Mouse (Mus musculus) left cerebral cortex, postnatal 25 days (tissue): ENCODE data around the gene Myo1e. TPM values are rescaled to one million over a fixed set of nuclear protein-coding genes. Genes with fewer than 3 reads are reported as not detected.
A peak's percentile ranks its signal among the peaks of the same experiment; 100 is the strongest.

Source experiments
- DNase-seq, 2 experiments: peaks; one replicate each; pipeline ENCODE4 v3.0.0; 2022; ENCODE audit warnings: low spot score in 2 of 2, mixed read lengths in 1 of 2
- intact Hi-C: fragments of 180-260 bp; cut with DNase I; formaldehyde crosslinking; loops from one replicate; pipeline ENCODE4 v1.15.1; 2025
- total RNA-seq, 2 experiments: library from RNA; stranded (reverse); gene quantifications; 2 replicates each; pipeline ENCODE4 v1.2.3; 2021

Myo1e gene
- total RNA-seq, 2 experiments from 2014 or later, result 13.5 to 14.7 TPM

DNA sequence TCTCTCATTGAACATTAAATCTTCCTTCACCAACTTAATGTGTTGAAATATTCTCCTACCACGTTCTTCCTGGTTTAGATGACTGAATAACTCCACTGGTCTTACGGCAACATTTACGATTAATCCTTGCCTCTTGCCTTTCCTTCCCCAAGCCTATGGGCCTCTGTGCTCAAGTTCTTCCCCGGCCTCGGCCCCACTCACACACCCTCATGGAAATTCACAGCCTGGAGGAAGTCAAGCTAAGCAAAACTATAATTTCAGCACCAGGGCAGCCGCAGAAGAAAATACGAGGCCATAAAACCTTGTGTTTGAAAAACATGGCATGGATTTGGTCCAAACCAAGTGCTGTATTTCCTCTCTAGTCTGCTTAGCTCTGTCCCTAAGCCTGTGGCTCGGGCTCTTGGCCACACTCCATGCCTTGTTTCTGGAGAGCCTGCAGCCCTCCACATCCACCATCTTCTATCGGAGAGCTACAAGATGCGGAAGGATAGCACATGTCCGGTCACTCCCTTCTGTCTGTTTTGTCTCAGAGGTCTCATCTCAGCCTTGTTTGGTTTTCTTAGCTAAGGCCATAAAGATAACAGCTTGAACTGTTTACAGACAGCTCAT, 124.7 kb downstream of the Myo1e start:
- intact Hi-C loops, result no loop called here
- no peak for DNase-seq

DNA sequence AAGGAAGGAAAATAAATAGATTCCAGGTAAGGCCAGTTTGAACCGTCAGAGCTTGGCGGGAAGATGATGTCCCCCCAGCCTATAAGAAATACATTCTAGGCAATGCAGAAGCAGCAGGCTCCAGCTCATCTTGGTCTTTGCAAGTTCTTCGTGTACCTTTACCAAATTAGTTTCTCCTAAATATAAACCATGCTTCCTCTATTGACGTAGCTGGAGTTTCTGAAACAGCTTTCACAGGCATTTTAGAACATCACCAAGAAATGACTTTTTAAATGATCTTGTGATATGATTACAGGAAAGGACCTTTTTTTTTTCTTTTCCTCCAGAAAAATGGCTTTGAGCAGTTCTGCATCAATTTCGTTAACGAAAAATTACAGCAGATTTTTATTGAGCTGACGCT, 131.2 kb downstream of the Myo1e start:
- intact Hi-C loops, result loop anchor here (2.0 kb wide), 1 partner anchor 20 kb away; no protein-coding TSS in a partner anchor

GRCm38 (mm10) chr9:70338894-70339293, 131.7 kb downstream of the Myo1e start:
- peak in 1 of 2 experiments; percentile 58 for DNase-seq
- intact Hi-C loops, result loop anchor here (2.0 kb wide), 1 partner anchor 20 kb away; no protein-coding TSS in a partner anchor

More for the DNA sequence above, 131.2 kb downstream of the Myo1e start:
- DNase-seq, result peak in 1 of 2 experiments; percentile 68

DNA sequence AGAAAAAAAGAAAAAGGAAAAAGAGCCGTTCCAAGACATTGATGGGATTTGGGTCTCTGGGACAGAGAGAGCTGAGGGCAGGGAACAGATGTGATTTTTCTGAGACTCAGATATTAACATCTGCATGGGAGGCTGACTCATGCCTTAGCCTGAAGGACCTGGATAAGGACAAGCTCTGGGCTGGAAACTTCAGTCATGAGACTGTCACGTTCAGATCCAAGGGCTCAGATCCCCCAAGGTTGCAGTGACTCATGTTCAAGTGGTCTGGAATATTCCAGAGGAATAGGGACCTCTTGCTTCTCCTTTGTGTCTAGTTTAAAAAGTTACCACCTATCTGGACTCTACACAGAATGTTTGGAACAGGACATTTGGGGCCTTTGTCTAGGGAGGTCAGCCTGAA, 142.1 kb downstream of the Myo1e start:
- intact Hi-C loops, result no loop called here
- DNase-seq, result no peak

GRCm38 (mm10) chr9:70351570-70352277, 144.6 kb downstream of the Myo1e start:
- intact Hi-C loops, result no loop called here
- DNase-seq, result no peak

GRCm38 (mm10) chr9:70356254-70356653, 149.1 kb downstream of the Myo1e start:
- no peak for DNase-seq
- intact Hi-C loops, result no loop called here

DNA sequence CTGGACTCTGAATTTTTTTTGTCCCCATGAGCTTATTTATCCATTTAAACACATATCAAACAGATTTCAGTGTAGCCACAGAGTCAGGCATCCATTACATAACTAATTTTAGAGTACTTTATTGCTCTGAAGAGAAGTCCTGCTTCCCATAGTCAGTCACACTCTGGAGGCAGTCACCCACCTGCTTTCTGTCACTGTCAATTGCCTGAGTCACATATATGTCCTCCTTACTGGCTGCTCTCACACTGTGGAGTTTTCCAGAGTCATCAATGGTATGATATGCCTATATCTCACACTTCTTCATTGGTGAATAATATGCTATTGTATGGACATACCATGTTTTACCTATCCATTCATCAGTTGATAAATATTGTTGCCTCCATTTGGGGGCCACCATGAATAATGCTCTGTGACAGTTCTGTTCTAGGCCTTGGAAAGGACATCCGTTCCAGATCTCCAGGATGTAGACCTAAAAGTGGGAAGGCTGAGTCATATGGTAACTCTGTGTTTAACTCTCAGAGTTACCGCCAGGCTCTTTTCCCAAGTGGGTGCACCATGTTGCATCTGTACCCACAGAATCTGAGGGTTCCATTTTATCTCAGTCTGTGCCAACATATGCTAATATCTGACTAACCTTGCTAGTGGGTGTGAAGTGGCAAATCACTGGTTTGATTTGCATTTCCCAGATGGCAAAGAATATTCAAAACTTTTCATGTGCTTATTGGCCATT, 152.4 kb downstream of the Myo1e start:
- intact Hi-C loops, result loop anchor here (2.0 kb wide), 1 partner anchor 21 kb away; no protein-coding TSS in a partner anchor
- DNase-seq, result peak in 1 of 2 experiments; percentile 86

DNA sequence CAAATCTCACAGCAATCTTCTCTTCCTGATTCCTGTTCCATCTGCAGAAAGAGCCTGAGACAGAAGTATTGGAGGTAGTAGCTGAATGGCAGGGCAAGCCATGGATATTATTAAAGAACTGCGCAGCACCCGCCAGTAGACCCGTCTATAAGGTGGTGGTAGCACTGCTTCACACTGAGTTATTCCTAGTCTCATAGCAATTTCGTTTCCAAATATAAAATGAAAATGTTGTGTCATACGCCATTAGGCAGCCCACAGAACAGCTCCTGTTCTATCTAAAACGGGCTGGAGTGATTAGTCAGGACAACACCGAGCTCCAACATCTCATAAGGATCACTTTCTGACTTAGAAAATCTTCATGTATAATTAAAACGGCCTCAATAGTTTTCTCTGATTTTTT, 157.6 kb downstream of the Myo1e start:
- intact Hi-C loops, result no loop called here
- DNase-seq, result peak; percentile 39 to 86

- intact Hi-C loops, result no loop called here
- DNase-seq, result peak in 1 of 2 experiments; percentile 56
Measured at GRCm38 (mm10) chr9:70365915-70366314, 158.8 kb downstream of the Myo1e start.

GRCm38 (mm10) chr9:70366898-70367297, 159.7 kb downstream of the Myo1e start:
- DNase-seq, result peak; percentile 20 to 77
- intact Hi-C loops, result no loop called here

DNA sequence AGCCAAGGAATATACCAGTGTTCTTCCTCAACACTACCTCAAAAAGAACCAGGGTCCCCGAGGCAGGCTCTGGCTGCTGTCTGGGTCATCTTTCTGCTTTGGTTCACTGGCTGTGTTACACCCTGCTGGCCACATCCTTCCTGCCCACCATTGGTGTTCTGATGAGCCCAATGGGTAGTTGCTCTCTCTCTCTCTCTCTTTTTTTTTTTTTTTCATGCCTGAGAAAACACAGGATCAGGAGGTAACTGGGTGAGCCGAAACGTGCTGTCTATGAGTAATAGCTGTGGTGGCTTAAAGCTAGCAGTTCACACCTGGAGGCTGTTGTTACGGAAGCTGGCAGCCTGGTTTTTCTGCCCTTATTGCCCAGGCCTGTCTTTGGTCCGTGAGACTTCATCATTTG, 164.5 kb downstream of the Myo1e start:
- intact Hi-C loops, result no loop called here
- no peak for DNase-seq

GRCm38 (mm10) chr9:70379502-70380467, 172.6 kb downstream of the Myo1e start:
- no peak for DNase-seq
- intact Hi-C loops, result no loop called here

DNA sequence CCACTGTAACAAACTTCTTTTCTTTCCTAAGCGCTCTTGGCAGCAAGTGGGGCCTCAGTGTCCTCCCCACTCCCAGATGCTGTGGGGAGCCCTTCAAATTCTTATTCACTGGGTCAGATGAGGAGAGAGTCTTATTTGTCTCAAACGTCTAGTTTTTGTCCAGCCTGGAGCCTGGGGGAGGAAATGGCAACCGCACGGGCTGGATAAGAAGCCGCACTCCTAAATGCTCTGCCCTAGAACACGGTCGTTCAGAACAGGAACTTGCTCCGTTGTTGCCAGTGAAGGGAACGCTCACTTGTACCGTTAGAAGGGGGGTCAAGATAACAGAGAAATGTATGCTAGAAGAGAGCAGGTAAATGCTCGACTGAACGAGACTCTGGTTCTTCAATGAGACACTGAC, 174.9 kb downstream of the Myo1e start:
- intact Hi-C loops, result no loop called here
- DNase-seq, result no peak

GRCm38 (mm10) chr9:70383750-70384149, 176.6 kb downstream of the Myo1e start:
- DNase-seq, result no peak
- intact Hi-C loops, result no loop called here

DNA sequence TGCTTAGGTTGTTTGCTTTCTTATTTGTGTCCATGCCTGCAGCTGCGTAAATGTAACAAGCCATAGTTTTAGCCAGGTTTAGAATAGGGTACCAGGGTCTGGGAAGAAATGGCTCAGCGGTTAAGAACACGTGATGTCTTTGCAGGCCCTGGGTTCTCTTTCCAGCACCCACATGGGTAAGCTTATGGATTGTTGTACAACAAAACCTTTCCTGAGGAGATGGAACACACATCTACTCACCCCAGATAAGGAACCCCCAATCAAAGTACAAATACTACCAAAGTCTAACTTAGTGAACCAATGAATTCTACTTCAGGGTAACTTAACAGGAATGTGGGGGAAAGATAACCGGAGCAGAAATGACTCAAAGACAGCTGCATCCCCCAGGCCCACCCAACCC, 177.3 kb downstream of the Myo1e start:
- DNase-seq, result no peak
- intact Hi-C loops, result no loop called here

DNA sequence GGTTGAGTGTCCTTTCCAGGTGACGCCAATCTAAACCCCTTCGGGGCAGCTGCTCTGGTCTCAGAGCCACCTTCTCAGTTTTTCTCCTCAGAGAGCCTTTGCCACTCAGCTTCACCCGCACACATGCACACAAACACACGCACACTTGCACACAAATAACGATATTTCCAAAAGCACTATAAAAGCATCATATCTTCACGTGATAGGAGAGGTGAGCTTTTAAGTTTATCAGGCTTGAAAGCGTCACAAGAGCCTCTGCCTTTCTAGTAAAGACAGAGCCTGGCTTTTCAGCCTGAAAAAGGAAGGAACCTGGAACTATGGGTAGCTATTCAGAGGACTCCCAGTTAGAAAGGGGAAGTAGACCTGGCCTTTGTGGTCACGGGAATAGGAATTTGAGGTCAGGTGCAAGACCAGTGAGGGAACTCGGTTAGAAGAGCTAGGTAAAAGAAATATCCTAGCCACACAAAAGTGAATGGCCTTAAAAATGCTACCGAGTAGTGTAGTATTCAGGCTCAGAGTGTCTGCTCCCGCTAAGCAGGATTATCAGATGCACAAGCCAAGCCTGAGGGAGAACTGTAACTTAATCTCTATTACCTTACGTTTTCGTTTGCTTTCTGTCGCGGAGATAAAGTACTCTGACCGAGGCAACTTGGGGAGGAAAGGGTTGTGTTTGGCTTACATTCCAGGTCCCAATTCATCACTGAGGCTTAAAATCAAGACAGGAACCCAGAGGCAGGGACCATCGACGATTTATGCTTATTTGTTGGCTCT, 178.0 kb downstream of the Myo1e start:
- DNase-seq, result no peak

DNA sequence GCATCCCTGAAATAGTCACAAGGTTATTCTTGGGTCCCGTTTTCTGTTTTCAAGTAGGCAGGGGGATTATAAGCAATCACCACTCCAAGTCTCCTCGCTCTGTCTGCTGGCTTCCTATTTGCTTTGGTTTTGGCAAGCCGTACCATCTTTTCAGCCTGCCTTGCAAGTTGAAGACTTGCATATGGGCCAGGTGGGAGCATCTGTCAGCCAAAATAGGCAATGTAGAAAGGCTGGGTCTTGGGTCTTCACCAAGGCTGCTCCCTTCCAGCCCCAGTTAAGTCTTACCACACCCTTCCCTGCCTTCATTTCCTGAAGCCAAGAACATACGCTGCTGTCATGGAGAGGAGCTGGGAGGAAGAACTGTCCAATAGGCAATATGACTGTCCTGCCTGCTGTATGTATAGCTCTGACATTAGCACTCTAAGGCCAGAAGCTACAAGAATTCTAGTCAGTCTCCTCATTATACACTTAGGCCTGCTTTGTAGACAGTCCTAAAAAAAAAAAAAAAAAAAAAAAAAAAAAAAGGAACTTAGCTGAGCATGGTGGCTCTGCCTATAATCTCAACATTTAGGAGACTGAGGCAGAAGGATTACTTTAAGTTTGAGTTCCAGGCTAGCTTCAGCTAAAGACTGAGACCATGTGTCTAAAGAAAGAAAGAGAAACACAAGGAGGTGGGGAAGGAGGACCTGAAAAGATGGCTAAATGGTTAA, 180.4 kb downstream of the Myo1e start:
- intact Hi-C loops, result no loop called here
- peak in 1 of 2 experiments; percentile 31 for DNase-seq

More for the DNA sequence above, 178.0 kb downstream of the Myo1e start:
- intact Hi-C loops, result no loop called here

GRCm38 (mm10) chr9:70389548-70389947, 182.4 kb downstream of the Myo1e start:
- intact Hi-C loops, result no loop called here

More at GRCm38 (mm10) chr9:70389548-70389947, 182.4 kb downstream of the Myo1e start:
- no peak for DNase-seq
